Mouse (Mus musculus) hematopoietic stem cell, adult 5-6 weeks (primary cell): ENCODE results near the gene Fam126a. TPM values are rescaled to one million over a fixed set of nuclear protein-coding genes. Genes with fewer than 3 reads are reported as not detected.

ENCODE experiments used
- ATAC-seq, 2 experiments: fragments of 125-278 bp in 1 of 2; replicated peaks in 1 of 2; 2 replicates each; pipeline ENCODE4 v1.8.0; 2016 to 2017; ENCODE audit warnings: inconsistent platforms in 2 of 2, mild to moderate bottlenecking in 2 of 2, moderate number of reproducible peaks in 2 of 2, low read depth in 1 of 2, moderate TSS enrichment in 1 of 2; ENCODE audit not compliant: low FRiP score in 2 of 2, poor library complexity in 2 of 2, severe bottlenecking in 2 of 2, insufficient read depth in 1 of 2, low TSS enrichment in 1 of 2
- total RNA-seq: library from RNA; stranded (forward); fragments of 172-1452, 232-1000 nt; gene quantifications from 2 replicates; pipeline ENCODE4 v1.2.3, GENCODE M21; 2017

Gene Fam126a
- 19.6 and 20.2 TPM in 2 replicates for total RNA-seq

DNA sequence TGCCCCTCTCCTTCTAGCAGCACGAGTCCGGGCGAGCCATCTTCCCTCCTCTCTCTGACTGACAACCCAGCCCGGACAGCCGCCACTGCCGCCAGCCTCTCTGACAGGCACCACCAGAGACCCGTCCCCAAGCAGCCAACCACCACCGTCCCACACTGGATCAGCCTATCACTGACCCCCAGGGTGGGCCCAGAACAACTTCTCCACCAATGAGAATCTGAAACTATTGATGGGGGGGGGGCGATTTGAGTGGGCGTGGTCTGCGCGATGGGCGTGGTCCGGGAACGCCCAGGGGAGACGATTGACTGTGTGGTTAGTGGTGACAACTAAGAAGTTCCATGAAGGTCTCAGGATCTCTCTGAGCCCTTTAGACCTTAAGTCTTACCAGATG, at the start of gene Fam126a:
Fam126a (minus strand) TSS at position 112 of the 391 bp plus-strand sequence.
- peak; percentile 97 to 98 for ATAC-seq

DNA sequence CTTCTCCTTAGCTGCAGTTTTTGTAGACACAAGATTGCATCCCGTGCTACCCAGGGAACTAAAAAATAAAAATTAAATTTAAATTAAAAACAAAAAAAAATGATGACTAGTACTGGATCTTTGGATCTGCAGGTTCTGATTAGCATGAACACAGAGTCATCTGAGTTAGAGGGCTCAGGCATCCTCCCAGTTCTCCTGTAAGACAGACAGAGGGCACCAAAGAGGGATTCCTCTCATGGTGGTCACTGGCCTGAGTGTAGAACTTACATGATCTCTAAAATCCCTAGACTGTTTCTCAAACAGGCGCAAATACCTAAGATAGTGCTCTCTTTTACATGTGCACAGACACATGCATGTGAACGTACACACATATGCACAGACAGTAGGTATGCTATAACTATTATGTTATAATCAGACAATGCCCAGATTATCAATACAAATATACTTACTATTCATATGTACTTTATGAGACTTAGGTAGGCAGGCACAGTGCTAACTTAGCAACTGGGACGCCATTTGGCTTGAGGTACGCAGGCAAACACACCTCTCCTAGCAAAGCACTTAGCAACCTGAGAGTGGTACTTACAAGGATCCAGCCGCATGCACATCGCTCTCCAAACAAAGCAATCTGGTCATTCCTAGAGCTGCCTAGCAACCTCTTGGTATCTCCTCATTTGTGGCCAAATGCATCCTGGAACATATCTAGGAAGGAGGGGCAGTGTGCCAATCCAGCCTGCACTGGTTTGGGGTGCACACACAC, 48.1 kb upstream of the Fam126a start:
- no peak for ATAC-seq

DNA sequence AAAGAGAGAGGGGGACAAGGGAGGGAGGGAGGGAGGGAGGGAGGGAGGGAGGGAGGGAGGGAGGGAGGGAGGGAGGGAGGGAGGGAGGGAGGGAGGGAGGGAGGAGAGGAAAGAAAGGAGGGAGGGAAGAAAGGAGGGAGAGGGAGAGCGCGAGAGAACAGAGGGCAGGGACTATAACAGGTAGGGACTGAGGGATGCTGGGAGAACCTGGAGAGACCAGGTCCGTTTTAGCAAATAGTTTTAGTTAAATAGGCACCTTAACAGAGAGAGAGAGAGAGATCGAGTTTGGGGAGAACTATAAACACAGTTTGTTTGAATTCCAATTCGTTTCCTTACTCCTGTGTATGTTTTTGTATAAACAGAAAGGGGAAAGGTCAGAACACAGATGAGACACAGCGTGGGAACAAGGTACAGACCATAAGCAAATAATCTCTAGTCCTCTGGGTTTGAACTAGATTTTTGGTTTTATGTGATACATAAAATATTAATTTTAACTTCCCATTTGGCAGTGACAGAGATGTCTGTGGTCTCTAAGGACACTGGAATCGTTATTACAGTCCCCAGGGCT, 47.3 kb upstream of the Fam126a start:
- ATAC-seq: no peak

DNA sequence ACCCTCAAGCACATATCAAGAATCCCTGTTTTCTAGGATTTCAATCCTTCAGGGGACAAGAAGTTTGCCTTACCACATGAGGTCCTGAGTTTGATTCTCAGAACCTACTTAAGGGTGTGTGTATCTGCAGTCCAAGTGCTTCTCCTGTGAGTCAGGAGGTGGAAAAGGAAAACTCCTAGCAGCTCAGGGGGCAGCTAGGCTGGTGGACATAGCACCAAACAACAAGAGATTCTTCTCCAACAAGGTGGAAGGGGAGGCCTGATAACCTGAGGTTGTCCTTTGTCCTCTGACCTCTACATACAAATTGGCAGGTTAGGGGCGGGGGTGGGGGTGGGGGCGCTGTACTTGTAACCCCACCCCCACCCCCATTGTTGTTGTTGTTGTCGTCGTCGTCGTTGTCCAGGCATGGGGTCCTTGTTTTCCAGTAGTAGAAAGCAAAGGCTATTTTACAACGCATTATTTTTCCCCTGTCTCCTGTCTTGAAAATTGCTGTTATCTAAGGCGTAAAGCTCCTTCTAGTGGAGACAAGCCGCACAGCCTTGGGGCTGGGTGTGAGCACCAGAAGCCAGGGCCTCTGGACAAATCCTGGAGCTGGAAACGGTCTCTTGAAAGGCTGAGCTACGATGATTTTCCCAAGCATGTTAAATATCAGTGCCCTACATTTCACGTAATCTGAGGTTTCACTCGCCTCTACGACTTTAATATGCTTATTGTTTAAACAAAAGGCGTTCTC, 46.7 kb upstream of the Fam126a start:
- ATAC-seq: peak; percentile 87 to 91

DNA sequence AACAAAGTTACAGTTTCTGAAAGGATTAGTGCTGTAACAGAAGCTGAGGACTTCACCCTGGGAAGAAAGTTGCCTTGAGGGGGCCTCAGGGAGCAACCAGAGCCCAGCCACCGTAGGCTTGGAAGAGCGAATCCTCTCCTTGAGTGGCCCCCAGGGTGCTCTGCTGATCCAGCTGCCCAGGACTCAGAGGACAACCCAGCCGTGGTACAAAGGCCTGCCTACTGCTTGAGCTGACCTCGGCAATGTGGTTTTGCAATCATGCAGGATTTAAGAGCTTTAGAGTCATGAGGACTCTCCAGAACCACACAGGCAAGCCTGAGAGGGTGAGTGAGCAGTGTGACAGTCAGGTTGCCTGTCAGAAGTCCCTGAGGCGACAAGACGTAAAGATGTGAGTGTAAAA, 41.5 kb upstream of the Fam126a start:
- no peak for ATAC-seq

DNA sequence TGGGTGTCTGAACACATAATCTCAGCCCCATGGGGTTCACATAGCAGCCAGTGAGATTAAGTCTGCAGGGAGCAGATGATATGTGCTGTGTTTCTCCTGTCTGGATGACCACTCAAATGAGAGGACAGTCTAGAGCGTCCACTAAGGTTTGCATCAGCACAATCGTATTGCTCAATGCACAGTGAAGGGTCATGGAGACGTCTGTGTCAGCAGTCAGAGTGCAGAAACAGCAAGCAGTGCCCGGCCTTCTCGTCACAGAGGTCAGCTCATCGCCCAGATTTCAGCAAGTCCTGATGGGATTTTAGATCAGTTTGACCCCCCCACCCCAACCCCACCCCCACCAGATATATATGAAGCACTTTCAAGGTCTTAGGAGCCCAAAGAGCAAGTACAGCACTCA, 38.5 kb upstream of the Fam126a start:
- ATAC-seq: no peak

DNA sequence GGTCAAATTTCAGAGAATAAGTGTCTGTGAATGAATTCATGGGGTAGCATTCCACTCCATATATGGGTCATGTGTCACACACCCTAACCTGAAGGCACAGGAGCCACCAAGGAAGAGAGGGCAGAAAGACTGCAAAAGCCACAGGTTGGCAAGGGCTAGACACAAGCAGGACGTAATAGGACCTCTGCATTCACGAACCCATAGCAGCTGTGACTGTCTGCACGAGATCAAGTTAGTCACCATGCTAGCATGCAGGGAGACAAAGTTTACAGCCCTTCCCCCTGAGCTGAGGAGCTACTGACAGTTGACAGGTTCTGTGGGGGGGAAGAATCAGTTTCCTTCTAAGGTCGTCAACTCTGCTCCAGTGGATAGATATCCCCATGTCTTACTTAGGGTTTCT, 33.1 kb upstream of the Fam126a start:
- ATAC-seq: no peak

DNA sequence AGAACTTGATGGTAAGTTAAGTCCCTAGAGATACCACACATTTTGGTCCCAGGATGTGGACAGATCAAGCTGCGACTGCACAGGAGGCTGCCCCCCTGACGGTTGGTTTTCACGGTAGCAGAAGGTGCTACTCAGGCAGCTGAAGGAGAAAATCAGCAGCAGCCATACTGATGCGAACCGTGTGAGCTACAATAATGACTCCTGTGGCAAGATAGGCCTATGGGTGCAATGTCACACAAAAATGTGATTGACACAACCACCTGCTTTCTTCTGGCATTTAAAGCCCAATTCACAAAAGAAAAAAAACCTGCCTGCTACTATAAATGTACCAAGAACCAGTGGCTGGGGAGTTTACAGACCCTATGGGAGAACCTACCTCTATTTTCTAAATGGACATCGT, 32.5 kb upstream of the Fam126a start:
- no peak for ATAC-seq

DNA sequence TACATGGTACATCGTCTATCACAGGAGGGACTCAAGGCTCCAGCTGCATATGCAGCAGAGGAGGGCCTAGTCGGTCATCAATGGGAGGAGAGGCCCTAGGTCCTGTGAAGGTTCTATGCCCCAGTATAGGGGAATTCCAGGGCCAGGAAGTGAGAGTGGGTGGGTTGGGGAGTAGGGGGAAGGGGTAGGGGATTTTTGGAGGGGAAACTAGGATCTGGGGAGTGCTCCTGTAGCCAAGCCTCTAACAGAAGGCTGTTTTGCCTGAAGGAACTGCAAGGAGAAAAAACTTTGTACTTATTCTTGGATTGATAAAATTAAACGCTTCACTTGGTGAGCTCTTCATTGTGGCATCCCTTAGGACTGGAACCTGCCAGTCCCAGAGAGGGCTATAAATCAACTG, 30.5 kb upstream of the Fam126a start:
- no peak for ATAC-seq

DNA sequence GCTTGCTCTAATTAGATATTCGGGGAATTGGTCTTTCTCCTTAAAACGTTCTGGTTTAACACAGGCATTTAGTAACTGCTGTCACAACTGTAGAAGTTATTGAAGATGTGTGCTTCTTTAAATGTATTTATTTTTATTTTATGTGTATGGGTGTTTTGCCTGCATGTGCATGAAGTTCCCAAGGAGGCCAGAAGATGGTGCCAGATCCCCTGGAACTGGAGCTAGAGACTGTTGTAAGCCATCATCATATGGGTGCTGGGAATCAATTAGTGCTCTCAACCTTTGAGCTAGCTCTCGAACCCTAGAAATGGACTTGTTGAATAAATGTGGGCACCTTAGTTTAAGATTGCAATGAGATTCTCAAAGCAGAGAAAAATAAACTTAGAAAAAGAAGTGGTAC, 27.1 kb upstream of the Fam126a start:
- no peak for ATAC-seq

DNA sequence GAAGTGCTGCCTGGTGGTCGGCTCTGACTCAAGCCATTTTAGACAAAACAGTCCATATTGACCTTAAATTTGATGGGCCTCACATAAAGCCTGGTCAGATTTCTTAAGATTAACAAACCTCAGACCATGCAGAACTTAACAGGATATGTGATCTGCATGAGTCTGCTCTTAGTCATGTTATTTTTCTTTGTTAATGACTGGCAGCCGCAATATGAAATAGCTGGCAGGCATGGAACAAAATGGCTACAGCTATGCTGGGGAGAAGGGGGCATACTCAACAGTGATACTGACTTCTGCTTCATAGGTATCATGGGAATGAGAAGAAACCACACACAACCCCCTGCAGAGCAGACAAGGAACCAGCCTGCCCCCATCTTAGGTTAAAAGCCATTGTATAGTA, 26.4 kb upstream of the Fam126a start:
- no peak for ATAC-seq

DNA sequence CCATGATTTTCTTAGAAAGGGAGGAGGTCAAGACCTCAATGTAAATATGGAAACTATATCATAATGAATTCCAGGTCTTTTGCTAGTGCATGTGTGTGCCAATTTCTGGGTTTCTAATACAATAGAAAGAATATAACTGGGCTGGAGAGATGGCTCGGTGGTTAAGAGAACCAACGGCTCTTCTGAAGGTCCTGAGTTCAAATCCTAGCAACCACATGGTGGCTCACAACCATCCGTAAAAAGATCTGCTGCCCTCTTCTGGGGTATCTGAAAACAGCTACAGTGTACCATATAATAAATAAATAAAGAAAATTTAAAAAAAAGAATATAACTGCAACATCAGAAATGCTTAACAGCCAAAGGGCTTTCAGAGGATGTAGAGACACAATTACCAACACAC, 23.9 kb upstream of the Fam126a start:
- no peak for ATAC-seq

DNA sequence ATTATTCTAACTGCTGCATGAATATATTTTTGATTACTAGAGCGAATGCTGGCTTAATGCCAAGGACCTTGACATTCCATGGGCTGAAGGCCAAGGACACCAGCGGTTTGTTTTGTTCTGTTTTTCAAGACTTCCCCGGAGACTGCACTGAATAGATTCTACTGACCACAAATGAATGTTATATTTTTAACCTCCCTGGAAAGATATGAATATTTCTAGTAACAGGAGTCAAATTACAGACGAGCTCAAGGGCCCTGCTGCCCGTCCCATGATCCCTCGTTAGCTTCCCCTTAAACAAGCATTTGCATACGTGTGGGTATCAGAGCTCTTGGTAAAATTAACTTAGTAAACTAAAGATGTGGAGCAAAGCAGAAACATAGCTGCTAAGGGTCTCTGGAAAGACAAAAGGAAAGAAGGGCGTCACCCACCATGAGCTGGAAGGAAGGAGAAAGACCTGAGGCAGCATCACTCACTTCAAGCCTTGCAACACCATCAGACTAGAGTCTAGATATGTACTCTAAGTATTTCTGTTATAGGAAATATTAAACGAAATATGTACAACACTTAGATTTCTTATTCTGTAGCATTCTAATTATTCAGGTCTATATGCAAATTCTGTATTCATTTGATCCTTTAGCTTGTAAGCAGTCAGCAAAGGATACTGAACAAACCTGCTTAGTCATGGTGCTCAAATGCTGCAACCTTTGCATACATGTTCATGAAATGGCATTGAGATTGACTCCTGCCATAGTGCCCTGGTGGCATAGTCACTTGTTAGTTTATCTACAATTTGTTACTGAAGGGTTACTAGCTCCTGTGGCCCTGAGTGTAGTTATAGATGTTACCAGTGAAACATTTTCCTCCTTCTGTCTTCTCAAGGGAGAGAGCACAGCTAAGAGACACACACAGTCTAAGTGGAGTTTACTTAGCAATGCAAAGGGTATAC, 23.0 kb upstream of the Fam126a start:
- peak; percentile 37 to 56; a peak in 3 of 4 replicates for ATAC-seq

DNA sequence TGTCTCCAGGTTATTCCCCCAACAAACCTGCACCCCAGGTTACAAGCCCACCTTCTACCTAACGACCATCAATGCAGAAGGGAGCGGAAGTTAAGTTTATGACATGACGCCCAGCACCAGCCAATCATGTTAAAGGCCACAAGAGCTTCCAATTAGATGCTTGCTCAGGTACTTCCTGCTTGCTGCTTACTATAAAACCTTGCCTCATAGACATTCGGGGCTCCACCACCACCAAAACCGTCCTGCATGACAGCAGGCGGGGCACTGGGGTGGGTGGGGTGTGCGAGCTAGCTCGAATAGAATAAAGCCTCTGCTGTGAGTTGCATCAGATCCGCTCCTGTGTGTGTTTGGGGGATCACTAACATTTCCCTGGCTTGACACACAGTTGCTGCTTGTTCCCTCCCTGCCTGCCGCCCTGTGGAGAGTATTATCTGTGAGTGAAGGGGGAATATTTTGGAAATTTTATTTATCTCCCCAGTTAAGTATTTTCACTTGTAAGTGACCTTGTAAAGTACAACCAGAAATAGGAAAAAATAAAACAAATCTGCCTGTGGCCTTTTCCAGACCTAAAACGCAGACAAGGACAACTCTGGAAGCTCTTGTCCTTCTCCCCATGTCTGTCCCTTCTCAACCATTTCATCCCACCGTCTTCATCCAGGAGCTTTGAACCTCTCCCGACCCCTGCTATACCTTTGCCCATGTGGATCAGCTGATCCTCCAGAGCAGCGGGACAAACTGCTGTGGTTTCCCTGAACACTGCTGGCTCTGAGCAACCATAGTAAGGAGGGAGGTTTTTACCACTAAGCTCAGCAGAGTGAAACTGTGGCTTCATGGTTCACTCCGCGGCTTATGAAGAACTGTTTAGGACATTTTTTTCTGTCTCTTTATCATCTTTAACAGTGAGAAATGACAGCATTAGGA, 21.5 kb upstream of the Fam126a start:
- no peak for ATAC-seq

DNA sequence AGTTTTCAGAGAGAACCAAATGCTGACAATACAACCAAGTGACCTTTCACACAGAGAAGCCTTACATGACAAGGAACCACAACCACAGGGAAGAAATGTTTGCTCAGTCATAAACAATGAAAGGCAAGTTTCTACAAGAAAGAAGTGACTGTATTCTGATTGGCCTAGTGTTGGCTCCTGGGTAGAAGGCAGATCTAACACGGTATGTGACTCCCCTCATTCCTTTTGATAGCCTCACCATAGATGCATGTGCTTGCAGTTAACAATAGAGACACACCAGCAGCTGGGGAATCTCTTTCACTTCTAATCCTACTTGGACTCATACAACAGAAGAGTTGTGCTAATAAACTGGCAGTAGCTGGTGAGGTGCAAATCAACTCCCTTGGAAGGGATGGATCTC, 17.3 kb upstream of the Fam126a start:
- ATAC-seq: no peak

DNA sequence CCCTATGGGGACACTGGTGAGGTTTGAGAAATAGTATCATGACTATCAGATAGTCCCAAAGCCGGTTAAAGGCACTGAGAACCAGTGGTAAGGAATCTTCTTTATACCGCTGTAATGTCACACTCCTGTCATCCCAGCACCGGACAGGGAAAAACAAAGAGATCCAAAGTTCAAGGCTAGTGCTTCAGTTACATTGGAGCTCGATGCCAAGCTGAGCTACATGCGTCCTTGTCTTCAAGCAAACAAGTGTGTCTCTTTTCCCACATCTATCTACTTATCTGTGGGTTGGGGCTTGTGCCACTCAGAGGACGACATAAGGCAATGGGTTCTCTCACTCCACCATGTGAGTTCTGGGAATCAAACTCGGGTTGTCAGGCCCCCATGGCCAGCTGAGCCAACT, 16.5 kb upstream of the Fam126a start:
- no peak for ATAC-seq
